Mouse (Mus musculus): ENCODE data around the gene Prdm10. TPM values are rescaled to one million over a fixed set of nuclear protein-coding genes. Genes with fewer than 3 reads are reported as not detected.

Prdm10 gene
- polyA plus RNA-seq, 1 experiment from 2014 or later: 9.1 TPM

- H3K9ac ChIP-seq: no peak overlapping the region
- no peaks in the 10 kb centered on the region for H3K9me3 ChIP-seq (replicated peaks)
- no peaks in the 10 kb centered on the region for H3K4me1 ChIP-seq
- no peaks in the 10 kb centered on the region for H3K27me3 ChIP-seq
- H3K27ac ChIP-seq: no peak overlapping the region
- ATAC-seq (ENCODE audit: low FRiP score): no peak
- no peak overlapping the region for H3K4me2 ChIP-seq (replicated peaks)
- no peak overlapping the region for H3K4me3 ChIP-seq
- no peaks in the 10 kb centered on the region for H3K36me3 ChIP-seq
- WGBS: 95% methylated on average over 2 of the region's 2 CpGs
Observed at GRCm38 (mm10) chr9:31293208-31293607, 12.9 kb downstream of the Prdm10 start.

- Histone ChIP-seq H3K4me3 (no peak overlapping the region), H3K9me3 (replicated peaks) (no peaks in the 10 kb centered on the region), H3K27ac (no peak overlapping the region), H3K9ac (no peak overlapping the region), H3K27me3 (no peaks in the 10 kb centered on the region), H3K36me3 (no peaks in the 10 kb centered on the region), H3K4me2 (replicated peaks) (no peak overlapping the region), H3K4me1 (no peaks in the 10 kb centered on the region)
- 86% methylated on average over 2 of the region's 2 CpGs for WGBS
- ATAC-seq (ENCODE audit: low FRiP score): no peak
Observed at GRCm38 (mm10) chr9:31295311-31295710, 15.0 kb downstream of the Prdm10 start.

DNA sequence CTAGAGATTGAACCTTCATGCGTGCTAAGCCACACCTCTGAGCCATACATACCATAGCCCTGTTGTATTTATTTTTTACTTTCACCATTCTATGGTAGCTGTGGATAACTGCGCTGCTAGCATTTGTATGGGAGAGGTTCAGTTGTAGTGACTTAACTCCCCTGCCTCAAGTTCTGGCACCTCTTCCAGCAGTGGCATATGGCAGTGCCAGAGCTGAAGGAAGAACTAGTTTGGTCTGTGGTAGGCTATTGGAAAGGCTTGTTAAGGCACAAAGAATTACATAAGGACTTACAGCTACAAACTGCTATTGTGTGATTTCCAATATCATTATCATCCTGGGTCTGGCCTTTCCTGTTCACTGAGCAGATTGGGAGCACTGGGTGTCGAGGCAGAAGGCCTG is 16.0 kb downstream of the Prdm10 start:
- Histone ChIP-seq H3K27ac (no peak overlapping the region), H3K4me3 (no peak overlapping the region), H3K9ac (no peak overlapping the region), H3K4me2 (replicated peaks) (no peak overlapping the region), H3K9me3 (replicated peaks) (no peaks in the 10 kb centered on the region), H3K27me3 (no peaks in the 10 kb centered on the region), H3K4me1 (no peaks in the 10 kb centered on the region), H3K36me3 (no peaks in the 10 kb centered on the region)
- WGBS: 92% methylated on average over 3 of the region's 3 CpGs
- no peak for ATAC-seq (ENCODE audit: low FRiP score)

DNA sequence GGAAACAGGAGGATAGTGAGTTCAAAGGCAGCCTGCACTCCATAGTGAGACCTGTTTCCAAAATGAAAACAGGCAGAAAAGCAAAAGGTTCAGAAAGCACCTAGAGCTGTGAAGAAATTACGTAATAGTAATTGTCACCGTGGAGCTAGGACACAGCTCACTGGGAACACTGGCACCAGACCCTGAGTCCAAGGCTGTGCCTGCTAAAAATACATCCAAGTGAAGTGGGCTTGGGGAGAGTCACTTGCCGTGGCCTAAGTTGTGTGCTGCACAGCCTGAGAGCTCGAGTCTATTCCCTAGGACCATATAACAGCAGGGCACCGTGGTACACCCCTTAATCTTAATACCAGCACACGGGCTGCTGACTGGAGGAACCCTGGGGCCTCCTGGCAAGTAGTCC is 18.4 kb downstream of the Prdm10 start:
- no peak overlapping the region for H3K4me3 ChIP-seq
- H3K9me3 ChIP-seq (replicated peaks): no peaks in the 10 kb centered on the region
- H3K9ac ChIP-seq: no peak overlapping the region
- WGBS: 87% methylated on average over 6 of the region's 6 CpGs
- H3K4me1 ChIP-seq: no peaks in the 10 kb centered on the region; the same call in 1 of the 2 replicates
- H3K27me3 ChIP-seq: no peaks in the 10 kb centered on the region
- no peak overlapping the region for H3K27ac ChIP-seq
- no peak for ATAC-seq (ENCODE audit: low FRiP score)
- H3K4me2 ChIP-seq (replicated peaks): no peak overlapping the region
- no peaks in the 10 kb centered on the region for H3K36me3 ChIP-seq

DNA sequence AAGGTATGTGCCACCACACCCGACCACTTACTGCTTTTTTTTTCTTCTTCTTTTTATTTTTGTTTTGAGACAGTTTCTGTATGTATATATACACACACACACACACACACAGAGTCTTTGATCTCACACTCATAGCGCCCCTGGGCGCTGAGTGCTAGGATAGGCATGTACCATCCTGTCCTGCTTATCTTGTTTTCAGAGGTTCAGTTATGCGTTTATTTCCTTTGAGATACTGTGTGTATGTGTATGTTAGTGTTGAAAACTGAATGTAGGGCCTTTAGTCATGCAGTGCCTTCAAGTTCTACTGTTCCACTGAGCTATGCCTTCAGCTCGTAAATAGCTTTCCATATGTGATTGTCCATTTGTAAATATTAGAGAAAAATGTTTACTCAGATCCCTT is 20.2 kb downstream of the Prdm10 start:
- Histone ChIP-seq H3K4me1 (no peaks in the 10 kb centered on the region; the same call in 1 of the 2 replicates), H3K9me3 (replicated peaks) (no peaks in the 10 kb centered on the region), H3K36me3 (no peaks in the 10 kb centered on the region), H3K9ac (no peak overlapping the region), H3K4me3 (no peak overlapping the region), H3K4me2 (replicated peaks) (no peak overlapping the region), H3K27ac (no peak overlapping the region), H3K27me3 (no peaks in the 10 kb centered on the region)
- ATAC-seq (ENCODE audit: low FRiP score): no peak
- 93% methylated on average over 5 of the region's 5 CpGs for whole genome bisulfite sequencing

- Histone ChIP-seq H3K4me1 (no peaks in the 10 kb centered on the region; the same call in 1 of the 2 replicates), H3K9me3 (replicated peaks) (no peaks in the 10 kb centered on the region), H3K27ac (no peak overlapping the region), H3K36me3 (no peaks in the 10 kb centered on the region), H3K9ac (no peak overlapping the region), H3K27me3 (no peaks in the 10 kb centered on the region), H3K4me2 (replicated peaks) (no peak overlapping the region), H3K4me3 (no peak overlapping the region)
- 71% methylated on average over 5 of the region's 5 CpGs for WGBS
- no peak for ATAC-seq (ENCODE audit: low FRiP score)
Observed at GRCm38 (mm10) chr9:31301107-31301506, 20.8 kb downstream of the Prdm10 start.

DNA sequence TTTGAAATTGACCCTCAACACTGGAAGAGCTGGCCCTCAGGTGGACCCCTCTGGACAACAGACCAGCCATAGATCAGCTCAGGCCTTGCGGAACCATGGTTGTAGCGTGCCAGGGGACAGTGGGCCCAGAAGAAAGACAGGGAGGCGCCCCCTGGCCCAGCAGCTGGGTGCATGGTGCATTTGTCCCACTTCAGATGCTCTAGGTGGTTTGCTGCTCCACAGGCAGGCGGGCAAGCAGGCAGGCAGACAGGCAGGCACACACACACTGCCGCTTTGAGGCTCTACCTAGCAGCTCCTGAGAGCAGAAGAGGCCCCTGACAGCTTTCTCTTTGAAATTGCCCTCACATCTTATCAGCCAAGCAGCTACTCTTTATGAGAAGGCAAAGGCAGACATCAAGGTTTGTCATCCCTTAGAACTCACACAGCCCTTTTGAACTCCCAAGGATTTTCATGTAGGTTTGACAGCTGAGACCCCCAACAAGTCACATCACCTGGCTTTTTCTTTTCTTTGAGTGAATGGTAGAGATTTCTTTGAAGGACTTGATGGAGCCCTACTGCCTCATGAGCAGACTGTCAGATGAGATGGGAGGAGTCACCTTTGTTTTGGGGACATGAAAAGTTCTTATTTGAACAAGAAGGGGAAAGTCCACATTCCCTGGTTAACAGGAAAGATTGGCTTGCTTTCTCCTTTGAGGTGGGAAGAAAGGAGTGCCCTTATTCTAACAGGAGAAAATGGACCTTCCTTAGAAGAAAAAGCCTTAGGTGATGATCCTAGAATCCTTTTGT is 21.4 kb downstream of the Prdm10 start:
- H3K27me3 ChIP-seq: no peaks in the 10 kb centered on the region
- 91% methylated on average over 5 of the region's 5 CpGs for WGBS
- H3K4me3 ChIP-seq: no peak overlapping the region
- no peak for ATAC-seq (ENCODE audit: low FRiP score)
- no peaks in the 10 kb centered on the region for H3K36me3 ChIP-seq
- H3K27ac ChIP-seq: no peak overlapping the region
- no peaks in the 10 kb centered on the region; the same call in 1 of the 2 replicates for H3K4me1 ChIP-seq
- no peak overlapping the region for H3K4me2 ChIP-seq (replicated peaks)
- H3K9ac ChIP-seq: no peak overlapping the region
- H3K9me3 ChIP-seq (replicated peaks): no peaks in the 10 kb centered on the region

DNA sequence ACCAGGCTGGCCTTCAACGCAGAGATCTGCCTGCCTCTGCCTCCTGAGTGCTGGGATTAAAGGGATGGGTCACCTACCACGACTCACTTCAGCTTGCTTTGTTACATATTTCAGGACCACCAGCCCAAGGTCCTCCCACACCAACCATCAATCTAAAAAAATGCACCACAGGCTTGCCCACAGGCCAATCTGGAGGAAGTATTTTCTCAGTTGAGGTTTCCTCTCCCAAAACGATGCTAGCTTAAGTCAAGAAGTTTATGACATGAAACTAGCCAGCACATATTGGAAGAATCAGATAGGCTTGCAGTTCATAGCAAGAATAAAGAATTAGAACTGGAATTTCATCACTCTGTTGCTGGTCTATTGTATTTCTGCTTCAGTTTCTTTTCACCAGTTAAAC is 24.0 kb downstream of the Prdm10 start:
- no peak for ATAC-seq (ENCODE audit: low FRiP score)
- H3K9me3 ChIP-seq (replicated peaks): no peaks in the 10 kb centered on the region
- H3K36me3 ChIP-seq: no peaks in the 10 kb centered on the region
- no peak overlapping the region for H3K27ac ChIP-seq
- H3K9ac ChIP-seq: no peak overlapping the region
- H3K4me1 ChIP-seq: no peaks in the 10 kb centered on the region; the same call in 1 of the 2 replicates
- H3K4me3 ChIP-seq: no peak overlapping the region
- no peaks in the 10 kb centered on the region for H3K27me3 ChIP-seq
- H3K4me2 ChIP-seq (replicated peaks): no peak overlapping the region
- WGBS: 91% methylated on average over 3 of the region's 3 CpGs

- Histone ChIP-seq H3K9ac (no peak overlapping the region), H3K27me3 (no peaks in the 10 kb centered on the region), H3K9me3 (replicated peaks) (no peaks in the 10 kb centered on the region), H3K4me1 (no peaks in the 10 kb centered on the region; the same call in 1 of the 2 replicates), H3K36me3 (no peaks in the 10 kb centered on the region), H3K4me2 (replicated peaks) (no peak overlapping the region), H3K27ac (no peak overlapping the region), H3K4me3 (no peak overlapping the region)
- ATAC-seq (ENCODE audit: low FRiP score): no peak
- 65% methylated on average over 5 of the region's 5 CpGs for WGBS
Observed at GRCm38 (mm10) chr9:31305117-31305516, 24.8 kb downstream of the Prdm10 start.

- no peak for ATAC-seq (ENCODE audit: low FRiP score)
- Histone ChIP-seq H3K36me3 (no peaks in the 10 kb centered on the region), H3K9ac (no peak overlapping the region), H3K27me3 (no peaks in the 10 kb centered on the region), H3K4me2 (replicated peaks) (no peak overlapping the region), H3K4me3 (no peak overlapping the region), H3K9me3 (replicated peaks) (no peaks in the 10 kb centered on the region), H3K4me1 (no peaks in the 10 kb centered on the region; the same call in 1 of the 2 replicates), H3K27ac (no peak overlapping the region)
- WGBS: 98% methylated on average over 3 of the region's 3 CpGs
Observed at GRCm38 (mm10) chr9:31305807-31306206, 25.5 kb downstream of the Prdm10 start.

- Histone ChIP-seq H3K27me3 (no peaks in the 10 kb centered on the region), H3K4me3 (no peak overlapping the region), H3K9ac (no peak overlapping the region), H3K36me3 (no peaks in the 10 kb centered on the region), H3K4me2 (replicated peaks) (no peak overlapping the region), H3K9me3 (replicated peaks) (no peaks in the 10 kb centered on the region), H3K4me1 (no peaks in the 10 kb centered on the region), H3K27ac (no peak overlapping the region)
- 90% methylated on average over 3 of the region's 3 CpGs for WGBS
- no peak for ATAC-seq (ENCODE audit: low FRiP score)
Observed at GRCm38 (mm10) chr9:31307232-31307631, 26.9 kb downstream of the Prdm10 start.

GRCm38 (mm10) chr9:31309041-31309440 is 28.7 kb downstream of the Prdm10 start:
- Histone ChIP-seq H3K36me3 (0 out of 2 replicates have a peak, but pooled peaks cover 4% of the 10 kb centered on the region), H3K27me3 (no peaks in the 10 kb centered on the region), H3K4me2 (replicated peaks) (no peak overlapping the region), H3K4me1 (no peaks in the 10 kb centered on the region), H3K9me3 (replicated peaks) (no peaks in the 10 kb centered on the region), H3K4me3 (no peak overlapping the region), H3K9ac (no peak overlapping the region), H3K27ac (no peak overlapping the region)
- no peak for ATAC-seq (ENCODE audit: low FRiP score)
- 84% methylated on average over 5 of the region's 5 CpGs for WGBS

GRCm38 (mm10) chr9:31310662-31311061 is 30.3 kb downstream of the Prdm10 start:
- Histone ChIP-seq H3K36me3 (0 out of 2 replicates have a peak, but pooled peaks cover 4% of the 10 kb centered on the region), H3K9me3 (replicated peaks) (no peaks in the 10 kb centered on the region), H3K4me2 (replicated peaks) (no peak overlapping the region), H3K27me3 (no peaks in the 10 kb centered on the region), H3K4me3 (no peak overlapping the region), H3K4me1 (0 out of 2 replicates have a peak, but pooled peaks cover under 1% of the 10 kb centered on the region), H3K9ac (no peak overlapping the region), H3K27ac (no peak overlapping the region)
- 91% methylated on average over 4 of the region's 4 CpGs for WGBS
- ATAC-seq (ENCODE audit: low FRiP score): no peak
